Mouse (Mus musculus) C2C12 (cell line): ENCODE data around the gene Gpatch8.

ENCODE experiments used
- CTCF ChIP-seq: IDR thresholded peaks from one replicate; pipeline ENCODE4 v1.5.1; 2011; ENCODE audit not compliant: control insufficient read depth, insufficient read depth, insufficient read length
- FOSL1 ChIP-seq: IDR thresholded peaks from one replicate; pipeline ENCODE4 v1.8.0; 2011; ENCODE audit warnings: mild to moderate bottlenecking, low read length; ENCODE audit not compliant: poor library complexity, insufficient read depth, severe bottlenecking
- USF1 ChIP-seq: IDR thresholded peaks from one replicate; pipeline ENCODE4 v1.6.1; 2011; ENCODE audit warnings: low read depth, mild to moderate bottlenecking, control low read depth, moderate library complexity

DNA sequence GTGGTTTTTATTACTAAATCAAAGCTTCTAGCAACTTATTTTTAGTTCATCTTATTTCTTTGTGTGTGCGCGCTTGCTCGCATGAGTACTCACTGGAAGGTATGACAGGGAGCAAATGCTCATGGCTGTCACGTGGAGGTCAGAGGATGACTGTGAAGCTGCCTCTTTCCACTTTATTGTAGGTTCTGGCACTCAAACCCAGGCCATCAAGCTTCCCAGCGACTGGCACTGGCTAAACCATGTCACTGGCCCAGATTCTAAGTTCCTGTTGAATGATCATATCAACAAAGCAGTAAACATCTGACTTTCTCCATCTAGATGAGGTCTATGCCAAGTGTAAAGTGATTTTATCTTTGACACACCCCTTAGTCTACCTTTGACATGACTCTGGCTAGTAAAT lies 14.7 kb downstream of the Gpatch8 start:
- TF ChIP-seq CTCF (no peak), USF1 (no peak), FOSL1 (no peak)
